In genomic region chr8:113851655-113852054, GRCm38 (mm10) we compare ENCODE assay signal across 17 mouse cellular contexts. TPM values are rescaled to one million over a fixed set of nuclear protein-coding genes. Genes with fewer than 3 reads are reported as not detected.
DNase-seq lines count a peak whose midpoint lies in the region; ATAC-seq and TF ChIP-seq lines count a peak whose summit lies in the region.
"Had no signal": no experiment of that assay in that cellular context is flagged by ENCODE, and none has a peak within 500 bp of the region (broad histone marks: within the 10 kb centered on the region; RNA-seq: fewer than 3 reads in every experiment).

No protein-coding gene starts in this region.

- no peak for ATAC-seq in erythroblast, adult 5-6 weeks (replicated peaks; ENCODE audit: low FRiP score, poor library complexity, severe bottlenecking)
- ATAC-seq: forebrain, embryonic 15.5 days had no signal

- H3K27me3 ChIP-seq in E14TG2a.4 (ENCODE audit: insufficient read depth, low read length) = peaks cover 54% of the 10 kb centered on the region
- H3K27me3 ChIP-seq in embryonic facial prominence, embryonic 10.5 days (replicated peaks; ENCODE audit: low read depth, poor library complexity, severe bottlenecking) = peaks cover 49% of the 10 kb centered on the region

- H3K9me3 ChIP-seq in E14TG2a.4 (ENCODE audit: low read length) = no peaks in the 10 kb centered on the region
- peaks cover 4% of the 10 kb centered on the region; the same call in 1 of the 2 replicates for H3K9me3 ChIP-seq in embryonic facial prominence, embryonic 10.5 days
- H3K9me3 ChIP-seq: forebrain, embryonic 15.5 days had no signal

- peak; percentile 84 for TF ChIP-seq CTCF in left cerebral cortex, adult 2 months (IDR thresholded peaks at IDR 0.05)
- TF ChIP-seq CTCF in E14TG2a.4 (conservative IDR thresholded peaks at IDR 0.05; ENCODE audit: low read length) = peak; percentile 99

- H3K27ac ChIP-seq in left cerebral cortex, adult 2 months = no peak overlapping the region
- H3K27ac ChIP-seq in embryonic facial prominence, embryonic 10.5 days (replicated peaks) = no peak overlapping the region
- H3K27ac ChIP-seq: forebrain, embryonic 15.5 days; limb, embryonic 13.5 days; midbrain, embryonic 10.5 days had no signal

- H3K4me3 ChIP-seq in left cerebral cortex, adult 2 months = no peak overlapping the region
- no peak overlapping the region for H3K4me3 ChIP-seq in E14TG2a.4 (replicated peaks; ENCODE audit: low read length)
- no peak overlapping the region for H3K4me3 ChIP-seq in embryonic facial prominence, embryonic 10.5 days
- H3K4me3 ChIP-seq: forebrain, embryonic 15.5 days; limb, embryonic 13.5 days; midbrain, embryonic 10.5 days had no signal

- H3K4me1 ChIP-seq in E14TG2a.4 (replicated peaks; ENCODE audit: low read depth, low read length) = peaks cover 6% of the 10 kb centered on the region; the same call in 1 of the 2 replicates
- peaks cover 28% of the 10 kb centered on the region for H3K4me1 ChIP-seq in embryonic facial prominence, embryonic 10.5 days

- intact Hi-C loops in left cerebral cortex, adult 2 months (cut with DNase I) = loop anchor here (1.0 to 2.0 kb wide), 2 partner anchors 133 to 187 kb away; no protein-coding TSS in a partner anchor
- intact Hi-C loops in left cerebral cortex, postnatal 36 days (cut with DNase I) = loop anchor here (5.0 kb wide), 2 partner anchors 131 to 189 kb away; no protein-coding TSS in a partner anchor

- H3K36me3 ChIP-seq in E14TG2a.4 (ENCODE audit: insufficient read depth, low read length) = no peaks in the 10 kb centered on the region
- no peaks in the 10 kb centered on the region for H3K36me3 ChIP-seq in embryonic facial prominence, embryonic 10.5 days (replicated peaks)
- H3K36me3 ChIP-seq: forebrain, embryonic 15.5 days; limb, embryonic 13.5 days; midbrain, embryonic 10.5 days had no signal

- DNase-seq in cerebellum, postnatal 14 days = peak; percentile 49 to 71
- DNase-seq in cerebellum, postnatal 36 days = no peak
- DNase-seq in left cerebral cortex, adult 2 months (ENCODE audit: extremely low spot score in 1 of 2, low spot score in 2 of 2) = no peak
- no peak for DNase-seq in left cerebral cortex, postnatal 36 days (ENCODE audit: low spot score in 2 of 2)
- DNase-seq in embryonic facial prominence, embryonic 10.5 days (ENCODE audit: low spot score) = peak; percentile 29
- DNase-seq in urinary bladder, postnatal 14 days (ENCODE audit: low spot score) = no peak
- DNase-seq: adrenal gland, postnatal 10 days; cerebellum, adult 9-11 months had no signal

- WGBS in embryonic facial prominence, embryonic 10.5 days = 38% methylated on average over 4 of the region's 4 CpGs

RNA-seq across cellular contexts. Expression of gene Adamts18, which starts 3.1 kb away (rescaled TPM):
- total RNA-seq in left cerebral cortex, adult 2 months (2021) = 1 to 10 TPM; 1.9 to 2.6 TPM
- total RNA-seq in left cerebral cortex, postnatal 36 days (2021) = 1 to 10 TPM; 2.4 to 2.6 TPM
- polyA plus RNA-seq in embryonic facial prominence, embryonic 10.5 days (2016; fragmentation: Nextera tagmentation; extraction: Ambion mirVana) = 3.7 and 4.6 TPM in 2 replicates
- total RNA-seq in erythroblast, adult 5-6 weeks (2015; ENCODE audit: low replicate concordance) = not detected in 2 replicates
- not detected in 2 replicates for total RNA-seq in erythroblast, adult 5-6 weeks (2017; ENCODE audit: low replicate concordance)
- total RNA-seq: granulocyte monocyte progenitor cell, adult 5-6 weeks; neutrophil, adult 5-6 weeks had no signal
- polyA plus RNA-seq: C2C12; spleen, adult 2 months had no signal

Comparison
In these comparisons a context has a peak if more than half of its experiments do, and no peak if none do; other contexts are left out.
1. DNase-seq: peak in cerebellum, postnatal 14 days (2 of 2) and embryonic facial prominence, embryonic 10.5 days (single experiment); none in cerebellum, postnatal 36 days (0 of 2), left cerebral cortex, adult 2 months (0 of 2), left cerebral cortex, postnatal 36 days (0 of 2) and urinary bladder, postnatal 14 days (single experiment).